Mouse (Mus musculus): ENCODE results near the gene Itgb2l.

The Itgb2l gene

DNA sequence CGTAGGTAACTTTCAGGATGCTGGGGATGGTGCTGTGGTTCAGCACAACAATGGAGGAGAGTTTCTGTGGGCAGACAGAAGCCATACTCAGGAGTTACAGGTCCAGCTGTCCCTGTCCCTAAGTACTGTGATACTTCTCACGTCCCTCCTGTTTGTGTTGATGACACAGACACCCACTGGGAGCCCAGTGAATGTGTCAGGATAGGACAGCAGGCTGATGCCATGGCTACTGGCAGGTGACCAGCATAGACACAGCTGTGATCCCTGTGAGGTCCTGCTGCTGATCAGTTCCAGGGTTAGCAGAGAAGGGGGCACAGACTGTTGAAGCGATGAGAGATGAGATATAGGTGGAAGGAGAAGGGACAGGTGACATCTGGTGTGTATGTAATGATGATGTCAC, 14.4 kb downstream of the Itgb2l start:
- in situ Hi-C loops (cut with MboI, MseI), result no loop called here

DNA sequence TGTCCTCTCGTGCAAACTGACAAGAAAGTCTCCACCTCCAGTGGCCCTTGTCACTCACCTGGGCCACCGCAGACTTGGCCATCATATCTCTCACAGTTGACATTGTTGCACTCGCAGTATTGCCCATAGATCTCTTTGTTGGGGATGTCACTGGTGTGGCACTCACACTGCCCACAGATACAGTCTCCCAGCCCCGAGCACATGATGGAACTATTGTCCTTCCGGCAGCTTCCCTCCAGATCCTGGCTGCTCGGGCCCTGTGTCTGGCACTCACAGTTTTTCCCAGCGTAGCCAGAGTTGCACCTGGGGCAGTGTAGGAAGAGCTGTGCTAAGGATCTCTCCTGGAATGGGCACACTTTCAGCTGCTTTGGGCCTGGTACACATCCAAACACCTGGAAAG, 16.7 kb downstream of the Itgb2l start:
- in situ Hi-C loops (cut with MboI, MseI), result no loop called here

DNA sequence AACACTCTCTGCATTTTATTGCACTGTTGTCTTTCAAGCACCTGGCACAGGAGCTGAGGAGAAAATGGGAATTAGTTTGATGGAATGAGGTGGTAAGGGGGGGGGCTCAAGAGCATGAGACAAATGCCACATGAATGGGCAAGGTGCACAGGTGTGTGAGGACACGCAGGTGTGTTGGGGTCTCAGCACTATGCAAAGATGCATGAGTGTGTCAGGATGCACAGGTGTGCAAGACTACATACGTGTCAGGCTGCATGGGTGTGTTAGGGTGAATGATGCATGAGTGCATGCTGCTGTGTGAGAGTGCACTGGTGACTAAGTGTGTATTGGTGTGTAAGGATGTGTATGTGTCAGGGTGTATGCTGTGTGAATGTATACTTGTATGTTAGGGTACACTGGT, 18.4 kb downstream of the Itgb2l start:
- in situ Hi-C loops (cut with MboI, MseI), result no loop called here

DNA sequence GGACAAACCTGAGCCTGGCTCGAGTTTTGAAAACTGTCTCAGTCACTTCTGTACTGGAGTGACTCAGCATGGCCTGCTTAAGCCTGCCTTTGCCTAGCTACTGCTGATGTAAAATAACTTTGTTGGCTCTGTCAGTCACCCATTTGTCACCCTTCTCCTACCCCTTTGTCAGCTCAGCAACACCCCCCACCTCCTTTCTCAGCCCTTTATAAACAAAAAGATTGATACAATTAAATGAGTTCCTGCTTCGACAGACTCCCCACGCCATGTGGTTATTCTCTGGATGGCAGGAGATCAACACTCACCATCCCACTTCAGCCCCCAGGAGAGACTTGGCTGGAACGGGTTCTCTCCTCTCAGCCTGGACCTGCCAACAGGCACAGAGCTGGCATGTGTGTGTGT, 35.4 kb downstream of the Itgb2l start:
- in situ Hi-C loops (cut with MboI, MseI), result no loop called here

DNA sequence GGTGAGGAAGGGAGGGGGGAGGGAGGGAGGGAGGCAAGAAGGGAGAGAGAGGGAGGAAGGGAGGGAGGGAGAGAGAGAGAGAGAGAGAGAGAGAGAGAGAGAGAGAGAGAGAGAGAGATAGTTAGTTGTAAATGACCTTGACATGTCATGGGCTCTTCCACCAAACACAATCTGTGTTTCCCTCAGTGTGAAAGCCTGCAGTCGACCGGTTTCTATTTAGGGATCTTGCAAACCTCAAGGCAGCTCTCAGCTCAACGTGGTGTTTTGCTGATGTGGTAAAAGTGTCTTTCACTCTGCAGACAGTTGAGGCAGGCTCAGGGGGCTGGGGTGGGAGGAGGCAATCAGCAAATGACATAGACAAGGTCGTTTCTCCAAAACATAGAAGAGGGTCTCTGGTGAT, 37.1 kb downstream of the Itgb2l start:
- in situ Hi-C loops (cut with MboI, MseI), result no loop called here

DNA sequence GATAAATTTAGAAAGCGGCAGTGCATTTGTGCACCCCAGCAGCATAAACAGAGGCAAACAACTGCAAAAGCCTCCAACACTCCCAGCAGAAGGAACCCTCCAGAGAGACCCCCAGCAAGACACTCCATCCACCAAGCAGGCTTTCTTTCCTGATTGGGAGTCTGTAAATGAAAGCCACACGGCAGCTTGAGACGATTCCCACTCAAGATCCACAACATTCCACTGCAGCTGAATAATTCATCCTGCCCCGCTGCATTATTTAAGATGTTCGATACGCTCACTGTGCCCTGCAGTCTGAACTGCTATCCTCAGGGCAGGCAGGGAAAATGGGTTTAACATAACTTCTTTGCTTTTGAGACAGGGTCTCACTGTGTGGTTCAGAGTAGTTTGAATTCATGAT, 41.1 kb downstream of the Itgb2l start:
- in situ Hi-C loops (cut with MboI, MseI), result no loop called here

DNA sequence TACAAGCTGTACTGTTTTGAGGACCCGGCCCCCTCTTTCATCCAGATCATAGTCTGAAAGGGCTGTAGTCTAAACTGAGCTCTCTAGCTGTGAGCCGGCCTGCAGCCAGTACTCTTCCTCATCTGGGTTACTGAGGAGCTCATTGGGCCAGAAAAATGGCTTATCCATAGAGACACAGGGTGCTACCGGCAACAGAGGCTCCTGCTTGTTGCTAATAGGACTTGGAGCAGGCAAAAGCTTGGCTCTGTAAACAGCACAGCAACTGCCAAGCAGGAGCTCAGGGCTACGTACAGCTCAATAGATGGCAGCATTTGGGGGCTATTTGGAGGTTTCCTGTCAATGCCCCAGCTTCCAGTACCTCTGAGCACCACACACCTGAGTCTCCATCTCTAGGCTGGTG, 43.4 kb downstream of the Itgb2l start:
- in situ Hi-C loops (cut with MboI, MseI), result no loop called here

DNA sequence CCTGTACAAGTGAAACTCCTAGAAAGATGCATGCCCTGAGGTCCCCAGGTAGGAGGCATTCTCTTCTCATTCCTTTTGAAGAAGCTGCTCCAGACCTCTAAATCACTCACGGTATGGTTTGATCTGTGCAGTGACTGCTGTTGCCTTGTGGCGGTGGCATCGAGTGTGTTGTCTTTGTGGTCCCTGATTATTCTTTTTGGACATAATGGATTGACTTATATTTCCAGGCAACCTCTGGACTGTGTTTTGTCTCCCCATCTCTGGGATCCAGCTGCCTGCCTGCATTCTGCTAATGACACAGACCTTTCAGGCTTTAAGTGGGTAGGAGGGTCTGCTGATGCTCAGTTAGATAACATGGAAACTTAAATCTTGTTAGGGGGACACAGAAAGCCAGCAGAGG, 44.6 kb downstream of the Itgb2l start:
- in situ Hi-C loops (cut with MboI, MseI), result no loop called here

DNA sequence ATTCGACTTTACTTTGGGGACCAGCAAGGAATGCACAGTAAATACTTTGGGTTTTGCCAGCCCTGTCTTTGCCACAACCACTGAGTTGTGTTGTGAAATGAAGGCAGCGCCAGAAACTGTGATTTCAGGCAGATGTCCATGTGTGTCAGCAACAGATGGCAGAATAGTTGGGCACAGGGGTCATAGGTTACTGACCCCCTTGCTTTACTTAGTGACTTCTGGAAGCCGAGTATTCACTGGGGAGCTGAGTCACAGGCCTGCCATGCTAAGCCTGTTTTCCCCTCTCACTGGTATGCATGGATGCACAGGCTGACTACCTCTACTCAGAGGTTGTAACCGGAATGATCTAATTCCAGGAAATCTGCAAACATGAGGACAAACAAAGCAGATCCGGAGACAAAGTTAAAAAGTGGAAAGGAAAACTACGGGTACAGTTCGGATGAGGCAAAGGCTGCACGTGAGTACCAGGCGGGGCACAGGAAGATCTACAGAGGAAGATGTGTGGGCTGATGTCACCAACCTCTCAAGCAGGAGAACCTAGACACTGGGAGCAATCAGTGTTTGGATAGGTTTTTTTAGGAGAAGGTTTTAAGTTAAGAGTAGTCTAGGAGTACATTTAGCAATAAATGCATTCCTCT, 47.3 kb downstream of the Itgb2l start:
- in situ Hi-C loops (cut with MboI, MseI), result no loop called here

DNA sequence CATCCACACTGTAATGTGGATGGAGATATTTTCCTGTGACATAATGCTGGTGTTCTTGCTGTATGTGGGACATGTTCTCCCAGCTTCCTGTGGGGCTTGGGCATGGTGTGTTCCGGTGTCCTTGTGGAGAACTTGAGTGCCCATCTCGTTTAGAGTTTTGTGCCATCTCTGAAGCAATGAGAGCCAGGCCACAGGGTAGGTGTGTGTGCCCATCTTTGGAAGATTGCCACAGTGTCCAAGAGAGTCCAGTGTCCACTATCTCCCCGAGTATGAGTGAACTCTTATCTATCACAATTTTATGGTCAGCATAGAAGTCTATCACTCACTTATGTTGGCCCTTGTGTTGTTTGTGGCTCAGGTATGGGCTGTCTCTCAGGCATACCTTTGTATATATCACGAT, 47.9 kb downstream of the Itgb2l start:
- in situ Hi-C loops (cut with MboI, MseI), result no loop called here

DNA sequence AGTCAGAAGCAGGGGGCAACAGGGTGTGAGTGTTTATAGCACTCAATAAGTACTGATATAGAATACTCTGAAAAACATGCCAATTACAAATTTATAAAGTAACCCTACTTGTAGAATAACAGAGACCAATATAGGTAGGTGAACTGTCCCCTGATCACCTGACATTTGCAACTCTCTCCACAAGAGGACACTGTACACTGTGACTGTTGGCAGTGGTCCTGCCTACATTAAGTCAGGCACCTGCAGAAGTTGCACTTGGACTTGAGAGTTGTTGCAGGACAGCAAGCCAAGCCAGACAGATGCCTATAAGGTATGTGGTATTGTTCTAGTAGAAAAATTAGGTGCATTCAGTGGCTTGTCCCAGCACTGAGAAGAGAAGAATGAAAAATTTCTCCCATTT, 52.3 kb downstream of the Itgb2l start:
- in situ Hi-C loops (cut with MboI, MseI), result no loop called here

DNA sequence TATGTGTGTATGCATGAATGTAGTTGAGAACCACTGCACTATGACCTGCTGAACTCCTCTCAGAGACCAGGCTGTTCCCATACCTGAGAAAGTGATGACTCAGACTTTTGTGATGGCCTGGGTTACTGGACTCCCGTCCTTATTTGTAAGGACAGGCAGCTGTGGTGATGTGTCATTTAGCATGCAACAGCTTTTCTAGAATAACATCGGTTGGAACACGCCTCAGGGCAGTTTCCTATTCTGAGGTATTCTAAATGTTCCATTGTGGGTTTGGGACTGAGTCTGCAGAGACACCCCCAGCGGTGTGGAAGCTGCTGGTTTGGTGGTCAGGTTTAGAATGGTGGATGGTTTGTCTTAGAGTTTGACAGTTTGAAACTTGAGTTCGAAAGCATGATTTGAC, 54.9 kb downstream of the Itgb2l start:
- in situ Hi-C loops (cut with MboI, MseI), result no loop called here

DNA sequence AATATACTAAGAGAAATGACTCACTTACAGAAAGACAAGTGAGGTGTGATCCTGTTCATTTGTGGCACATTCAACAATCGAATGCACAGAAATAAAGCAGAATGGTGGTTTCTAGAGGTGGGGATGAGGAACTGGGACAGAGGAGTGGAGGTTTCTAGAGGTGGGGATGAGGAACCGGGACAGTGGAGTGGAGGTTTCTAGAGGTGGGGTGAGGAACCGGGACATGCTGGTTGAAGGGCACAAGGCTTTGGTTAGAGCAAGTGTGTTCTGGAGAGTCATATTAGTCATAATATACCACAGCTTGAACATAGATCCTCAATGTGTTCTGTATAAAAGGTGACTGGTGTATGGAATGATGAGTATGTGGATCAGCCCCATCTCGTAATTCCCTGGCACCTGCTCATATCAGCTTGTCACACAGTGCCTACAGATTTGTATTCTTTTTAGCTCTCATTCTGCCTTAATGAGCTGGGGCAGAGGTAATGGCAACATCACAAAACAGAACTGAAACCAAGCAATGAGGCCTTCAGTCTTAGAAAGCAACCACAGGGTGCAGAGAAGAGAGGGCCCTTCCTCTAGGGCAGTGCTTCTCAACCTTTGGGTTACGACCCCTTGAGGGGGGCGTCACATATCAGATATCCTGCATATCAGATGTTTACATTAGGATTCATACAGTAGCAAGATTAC, 55.6 kb downstream of the Itgb2l start:
- in situ Hi-C loops (cut with MboI, MseI), result no loop called here

DNA sequence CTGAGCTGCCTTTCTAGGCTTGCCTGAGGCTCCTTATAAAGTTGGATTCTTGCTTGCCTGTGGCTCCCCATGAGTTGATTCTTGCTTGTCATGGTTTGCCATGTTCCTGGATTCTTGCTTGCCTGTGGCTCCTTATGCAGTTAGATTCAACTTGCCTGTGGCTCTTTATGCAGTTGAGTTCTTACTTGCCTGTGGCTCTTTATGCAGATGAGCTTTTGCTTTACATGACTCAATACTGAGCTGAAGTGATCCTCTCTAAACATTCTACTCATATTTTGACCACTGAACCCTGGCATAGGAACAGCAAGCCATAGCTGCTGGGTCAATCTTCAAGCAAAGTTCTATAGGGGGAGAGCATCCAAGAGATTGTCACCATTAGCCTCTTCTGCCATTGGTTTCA, 58.7 kb downstream of the Itgb2l start:
- in situ Hi-C loops (cut with MboI, MseI), result loop anchor here (5.0 kb wide), 1 partner anchor 53 kb away; no protein-coding TSS in a partner anchor

DNA sequence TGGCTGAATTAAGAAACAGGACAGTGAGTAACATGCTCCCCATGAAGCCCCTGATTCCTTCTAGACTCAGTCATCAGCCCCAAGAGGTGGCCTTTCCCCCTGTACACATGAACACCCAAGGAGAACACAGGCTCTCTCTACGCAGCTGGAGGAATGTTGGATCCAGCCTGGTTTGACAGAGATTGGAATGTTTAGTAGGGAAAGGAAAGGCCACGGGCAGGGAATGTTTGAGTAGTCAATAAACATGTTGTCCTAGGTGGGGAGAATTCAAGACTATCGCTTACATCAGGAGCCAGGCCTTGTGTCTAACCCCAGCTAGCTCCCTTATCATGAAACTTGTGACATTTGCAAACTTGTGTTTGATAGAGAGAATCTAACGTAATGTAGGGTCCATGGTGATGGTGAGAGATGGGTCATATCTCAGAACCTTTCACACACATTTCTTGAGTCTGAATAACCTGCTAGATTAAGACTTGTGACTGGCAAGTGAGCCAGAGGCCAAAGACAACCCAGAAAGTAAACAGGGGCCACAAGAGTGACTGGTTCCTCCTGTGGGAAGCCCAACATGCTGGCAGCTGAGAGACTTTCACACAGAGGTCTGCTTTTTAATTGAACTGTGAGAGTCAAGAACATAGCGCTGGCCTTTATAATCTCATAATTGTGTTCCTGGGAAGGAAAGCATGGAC, 60.8 kb downstream of the Itgb2l start:
- in situ Hi-C loops (cut with MboI, MseI), result loop anchor here (5.0 kb wide), 1 partner anchor 55 kb away; no protein-coding TSS in a partner anchor

DNA sequence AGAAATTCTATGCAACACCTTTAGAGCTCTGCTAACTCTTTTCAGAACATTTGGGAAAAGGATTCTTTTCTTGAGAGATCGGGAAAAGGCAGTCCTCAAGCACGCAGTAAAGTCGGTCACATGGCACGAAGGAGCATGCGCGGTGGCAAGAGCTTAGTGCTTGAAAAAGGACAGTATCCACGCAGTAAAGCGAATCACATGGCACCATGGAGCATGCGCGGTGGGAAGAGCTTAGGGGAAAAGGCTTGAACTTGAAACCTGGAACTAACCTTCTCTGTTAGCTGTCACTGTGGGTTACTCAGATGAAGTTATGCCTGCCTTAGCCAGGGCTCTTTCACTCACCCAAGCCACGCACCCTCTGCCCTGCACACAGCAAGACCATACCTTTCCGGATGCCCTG, 62.0 kb downstream of the Itgb2l start:
- in situ Hi-C loops (cut with MboI, MseI), result loop anchor here (5.0 kb wide), 1 partner anchor 56 kb away; no protein-coding TSS in a partner anchor

DNA sequence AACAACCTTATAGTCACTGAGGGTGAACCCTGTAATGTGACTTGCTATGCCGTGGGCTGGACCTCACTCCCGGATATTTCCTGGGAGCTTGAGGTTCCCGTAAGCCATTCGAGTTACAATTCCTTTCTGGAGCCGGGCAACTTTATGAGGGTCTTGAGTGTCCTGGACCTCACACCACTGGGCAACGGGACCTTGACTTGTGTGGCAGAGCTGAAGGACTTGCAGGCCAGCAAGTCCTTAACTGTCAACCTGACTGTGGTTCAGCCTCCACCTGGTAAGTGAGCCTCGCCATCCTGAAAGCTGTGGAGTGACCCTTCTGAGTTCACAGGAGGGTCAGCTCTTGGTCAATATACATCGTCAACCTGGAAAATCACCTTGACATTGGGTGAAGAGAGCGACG, 65.3 kb downstream of the Itgb2l start:
- in situ Hi-C loops (cut with MboI, MseI), result no loop called here

DNA sequence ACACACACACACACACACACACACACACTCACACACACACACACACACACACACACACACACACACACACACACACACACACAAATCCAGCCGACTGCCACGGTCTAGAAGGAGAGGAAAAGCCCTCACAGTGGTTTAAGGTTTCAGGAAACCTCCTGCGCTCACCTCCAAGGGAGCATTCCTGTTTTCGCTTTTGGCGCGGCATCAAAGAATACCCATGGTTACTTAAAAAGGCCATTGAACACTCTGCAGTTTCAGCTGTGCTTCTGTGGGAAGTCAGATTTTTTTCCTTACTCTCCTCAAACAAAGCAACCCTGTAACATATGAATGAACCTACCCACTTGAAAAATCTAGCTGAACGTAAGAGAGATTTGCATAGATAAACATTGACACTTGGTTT, 67.1 kb downstream of the Itgb2l start:
- in situ Hi-C loops (cut with MboI, MseI), result no loop called here

DNA sequence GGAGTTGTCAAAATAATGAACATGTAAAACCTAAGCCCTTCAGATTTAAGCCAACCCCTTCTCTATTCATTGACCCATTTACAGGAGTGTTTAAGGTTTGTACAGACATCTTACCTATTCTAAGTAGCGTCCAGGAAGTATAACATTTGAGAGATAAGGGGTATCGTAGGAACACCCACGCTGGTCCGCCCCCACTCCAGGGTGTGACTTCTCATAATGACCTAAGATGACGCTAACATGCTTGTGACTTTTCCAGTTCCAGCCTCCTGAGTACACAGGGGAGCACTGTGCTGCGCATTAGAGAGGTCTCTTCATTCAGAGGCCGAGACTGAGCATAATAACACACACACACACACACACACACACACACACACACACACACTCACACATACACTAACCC, 67.9 kb downstream of the Itgb2l start:
- in situ Hi-C loops (cut with MboI, MseI), result no loop called here

DNA sequence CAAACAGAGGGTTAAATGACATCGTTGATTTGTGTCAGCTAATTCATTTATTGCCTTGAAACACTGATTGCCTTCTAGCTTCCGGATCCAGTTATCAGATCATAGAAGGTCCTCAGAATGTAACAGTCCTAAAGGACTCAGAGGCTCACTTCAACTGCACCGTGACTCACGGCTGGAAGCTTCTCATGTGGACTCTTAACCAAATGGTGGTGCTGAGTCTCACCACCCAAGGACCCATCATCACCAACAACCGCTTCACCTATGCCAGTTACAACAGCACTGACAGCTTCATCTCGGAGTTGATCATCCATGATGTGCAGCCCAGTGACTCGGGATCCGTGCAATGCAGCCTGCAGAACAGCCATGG, 70.7 kb downstream of the Itgb2l start:
- in situ Hi-C loops (cut with MboI, MseI), result no loop called here

All from regulatory T cell (primary cell).